Mouse (Mus musculus) E14TG2a.4 (cell line): Measurements from ENCODE around the gene Rffl.

ENCODE experiments used
- CTCF ChIP-seq: conservative IDR thresholded peaks from 2 replicates; pipeline ENCODE4 v1.5.1; 2014; ENCODE audit warnings: low read length
- NANOG ChIP-seq: IDR thresholded peaks from 2 replicates; pipeline ENCODE4 v1.6.1; 2014; ENCODE audit warnings: borderline replicate concordance, low read length, mixed read lengths
- POU5F1 ChIP-seq: IDR thresholded peaks from 2 replicates; pipeline ENCODE4 v1.6.1; 2014; ENCODE audit warnings: low read length, borderline replicate concordance

- TF ChIP-seq CTCF = no peak
- TF ChIP-seq POU5F1 = no peak
- TF ChIP-seq NANOG = no peak
Measured at GRCm38 (mm10) chr11:82863059-82863458, 8.0 kb downstream of the Rffl start.
